Mouse (Mus musculus): Measurements from ENCODE around the gene 4930442H23Rik.
A peak's percentile ranks its signal among the peaks of the same experiment; 100 is the strongest.
"Not testable (repeated sequence)": the region's sequence is repeated elsewhere in the genome, so short reads cannot be mapped to it uniquely, and the experiment has no call there.

4930442H23Rik gene

GRCm38 (mm10) chr10:81198230-81198629 is 14.6 kb upstream of the 4930442H23Rik start:
- DNase-seq (ENCODE audit: low read depth) = peak; percentile 75

- DNase-seq (ENCODE audit: low read depth) = no peak
Observed at GRCm38 (mm10) chr10:81197305-81197704, 13.7 kb upstream of the 4930442H23Rik start.

- DNase-seq (ENCODE audit: low read depth) = no peak
Observed at GRCm38 (mm10) chr10:81196470-81197065, 12.9 kb upstream of the 4930442H23Rik start.

GRCm38 (mm10) chr10:81195300-81195699 is 11.7 kb upstream of the 4930442H23Rik start:
- no peak for DNase-seq (ENCODE audit: low read depth)

GRCm38 (mm10) chr10:81193991-81194774 is 10.5 kb upstream of the 4930442H23Rik start:
- DNase-seq (ENCODE audit: low read depth) = no peak

- DNase-seq (ENCODE audit: low read depth) = no peak
Observed at GRCm38 (mm10) chr10:81192968-81193501, 9.4 kb upstream of the 4930442H23Rik start.

GRCm38 (mm10) chr10:81192270-81192967 is 8.8 kb upstream of the 4930442H23Rik start:
- DNase-seq (ENCODE audit: low read depth) = peak; percentile 74

GRCm38 (mm10) chr10:81191342-81191982 is 7.8 kb upstream of the 4930442H23Rik start:
- no peak for DNase-seq (ENCODE audit: low read depth)

GRCm38 (mm10) chr10:81190912-81191321 is 7.3 kb upstream of the 4930442H23Rik start:
- no peak for DNase-seq (ENCODE audit: low read depth)

- no peak for DNase-seq (ENCODE audit: low read depth)
Observed at GRCm38 (mm10) chr10:81190236-81190911, 6.7 kb upstream of the 4930442H23Rik start.

- no peak for DNase-seq (ENCODE audit: low read depth)
Observed at GRCm38 (mm10) chr10:81189821-81190220, 6.2 kb upstream of the 4930442H23Rik start.

GRCm38 (mm10) chr10:81187161-81187560 is 3.5 kb upstream of the 4930442H23Rik start:
- no peak for DNase-seq (ENCODE audit: low read depth)

GRCm38 (mm10) chr10:81184765-81185164 is 1.1 kb upstream of the 4930442H23Rik start:
- DNase-seq (ENCODE audit: low read depth) = no peak

GRCm38 (mm10) chr10:81182336-81183333 is 1.0 kb downstream of the 4930442H23Rik start, which contains the start of gene Dapk3:
Gene Dapk3, plus strand, starts transcription at chr10:81183005.
- DNase-seq (ENCODE audit: low read depth) = peak; percentile 100

GRCm38 (mm10) chr10:81181860-81182259 is 1.8 kb downstream of the 4930442H23Rik start:
- DNase-seq (ENCODE audit: low read depth) = not testable (repeated sequence)

GRCm38 (mm10) chr10:81180946-81181345 is 2.7 kb downstream of the 4930442H23Rik start:
- DNase-seq (ENCODE audit: low read depth) = no peak

- no peak for DNase-seq (ENCODE audit: low read depth)
Observed at GRCm38 (mm10) chr10:81179451-81180342, 4.0 kb downstream of the 4930442H23Rik start.

- DNase-seq (ENCODE audit: low read depth) = no peak
Observed at GRCm38 (mm10) chr10:81178927-81179326, 4.7 kb downstream of the 4930442H23Rik start.

Measured in c-Kit-positive CD71-negative TER-119-negative erythroid progenitor cells, embryonic 14.5 days (primary cell).